Comparison of ENCODE assay signal across 11 mouse cellular contexts in the genomic region with DNA sequence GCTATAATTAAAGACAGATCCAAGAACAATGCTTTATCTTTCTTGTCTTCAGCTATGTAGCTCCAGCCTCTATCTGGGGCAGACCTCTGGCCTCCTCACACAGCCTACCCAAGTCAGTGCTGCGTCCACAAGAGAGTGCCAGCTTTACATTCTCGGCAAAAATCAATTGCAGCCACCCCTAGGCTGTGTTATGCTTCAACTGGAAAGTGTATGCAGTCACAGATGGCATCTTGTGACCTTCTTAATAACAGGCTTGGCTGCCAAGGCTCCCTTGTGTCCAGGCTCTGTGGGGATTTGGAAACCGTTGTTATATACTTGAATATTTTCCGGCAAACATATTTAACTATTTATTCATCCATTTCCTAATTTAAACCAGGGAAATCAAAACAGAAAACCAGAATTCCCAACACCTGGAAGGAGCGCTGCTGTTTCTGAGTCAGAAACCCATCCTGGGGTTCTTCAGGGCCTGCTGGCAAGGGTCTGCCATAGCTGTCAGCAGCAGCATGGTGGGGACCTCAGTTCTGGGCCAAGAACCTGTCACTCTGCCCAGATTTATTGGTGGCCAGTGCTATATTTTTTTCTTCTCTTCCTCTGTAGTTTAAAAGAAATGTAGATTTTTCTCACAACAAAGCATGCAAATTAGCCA. TPM values are rescaled to one million over a fixed set of nuclear protein-coding genes. Genes with fewer than 3 reads are reported as not detected.
DNase-seq lines count a peak whose midpoint lies in the region; ATAC-seq and TF ChIP-seq lines count a peak whose summit lies in the region.
"Had no signal": no experiment of that assay in that cellular context is flagged by ENCODE, and none has a peak within 500 bp of the region (broad histone marks: within the 10 kb centered on the region; RNA-seq: fewer than 3 reads in every experiment).

No protein-coding gene starts in this region.

- no peak overlapping the region for H3K4me3 ChIP-seq in hindbrain, embryonic 16.5 days (ENCODE audit: low read length)
- H3K4me3 ChIP-seq in hindbrain, embryonic 12.5 days, result no peak overlapping the region
- no peak overlapping the region for H3K4me3 ChIP-seq in forebrain, postnatal 0 days (ENCODE audit: low read depth, low read length)

- no peaks in the 10 kb centered on the region for H3K4me1 ChIP-seq in hindbrain, embryonic 16.5 days (ENCODE audit: control insufficient read depth, insufficient read depth, low read depth, low read length)
- H3K4me1 ChIP-seq in hindbrain, embryonic 12.5 days, result peaks cover 6% of the 10 kb centered on the region; the same call in 1 of the 2 replicates
- no peaks in the 10 kb centered on the region for H3K4me1 ChIP-seq in forebrain, postnatal 0 days (ENCODE audit: insufficient read depth)

- WGBS in hindbrain, embryonic 16.5 days, result 43% methylated on average over 5 of the region's 5 CpGs
- 59% methylated on average over 5 of the region's 5 CpGs for WGBS in hindbrain, embryonic 12.5 days
- 54% methylated on average over 5 of the region's 5 CpGs for WGBS in forebrain, postnatal 0 days

- peak; percentile 90 for DNase-seq in brain, adult 2 months (ENCODE audit: low read depth, low spot score)
- DNase-seq in cerebellum, adult 8-10 months, result peak; percentile 59
- no peak for DNase-seq in forebrain, postnatal 0 days
- no peak for DNase-seq in kidney, postnatal 14 days
- DNase-seq: thymus, postnatal 25 days had no signal

- no peak overlapping the region for H3K4me2 ChIP-seq in hindbrain, embryonic 16.5 days (ENCODE audit: low read length)
- no peak overlapping the region for H3K4me2 ChIP-seq in hindbrain, embryonic 12.5 days (replicated peaks)
- H3K4me2 ChIP-seq in forebrain, postnatal 0 days (ENCODE audit: low read depth), result no peak overlapping the region

- no peak overlapping the region for H3K27ac ChIP-seq in hindbrain, embryonic 16.5 days (ENCODE audit: low read depth, low read length)
- no peak overlapping the region for H3K27ac ChIP-seq in hindbrain, embryonic 12.5 days
- H3K27ac ChIP-seq in forebrain, postnatal 0 days (ENCODE audit: low read depth, low read length), result no peak overlapping the region

- H3K27me3 ChIP-seq in hindbrain, embryonic 16.5 days (replicated peaks; ENCODE audit: control insufficient read depth, insufficient read depth, low read length), result no peaks in the 10 kb centered on the region
- H3K27me3 ChIP-seq in hindbrain, embryonic 12.5 days, result no peaks in the 10 kb centered on the region
- H3K27me3 ChIP-seq in forebrain, postnatal 0 days (ENCODE audit: insufficient read depth, low read length), result no peaks in the 10 kb centered on the region

- no peak overlapping the region for H3K9ac ChIP-seq in hindbrain, embryonic 16.5 days (ENCODE audit: low read depth, low read length)
- no peak overlapping the region for H3K9ac ChIP-seq in hindbrain, embryonic 12.5 days
- no peak overlapping the region for H3K9ac ChIP-seq in forebrain, postnatal 0 days

- peak; percentile 85; the same call in 1 of the 2 replicates for ATAC-seq in hindbrain, embryonic 16.5 days
- no peak for ATAC-seq in hindbrain, embryonic 12.5 days (ENCODE audit: low FRiP score)
- peak; percentile 27; the same call in 1 of the 2 replicates for ATAC-seq in forebrain, postnatal 0 days
- ATAC-seq in megakaryocyte, adult 5-6 weeks (ENCODE audit: poor library complexity, severe bottlenecking), result no peak

- H3K9me3 ChIP-seq in hindbrain, embryonic 16.5 days (ENCODE audit: control insufficient read depth, low read length), result peaks cover 4% of the 10 kb centered on the region
- 0 out of 2 replicates have a peak, but pooled peaks cover 10% of the 10 kb centered on the region for H3K9me3 ChIP-seq in hindbrain, embryonic 12.5 days (replicated peaks)
- H3K9me3 ChIP-seq in forebrain, postnatal 0 days (ENCODE audit: low read length), result 0 out of 2 replicates have a peak, but pooled peaks cover 4% of the 10 kb centered on the region

- H3K36me3 ChIP-seq in hindbrain, embryonic 16.5 days (ENCODE audit: control insufficient read depth, insufficient read depth, low read length), result no peaks in the 10 kb centered on the region
- no peaks in the 10 kb centered on the region for H3K36me3 ChIP-seq in hindbrain, embryonic 12.5 days
- no peaks in the 10 kb centered on the region for H3K36me3 ChIP-seq in forebrain, postnatal 0 days (ENCODE audit: insufficient read depth)

- no peak for TF ChIP-seq CTCF in forebrain, postnatal 0 days (IDR thresholded peaks at IDR 0.05; ENCODE audit: low read depth)

RNA-seq across cellular contexts. Expression of a gene that starts 26.1 kb away (rescaled TPM):
- not detected in 2 replicates for polyA plus RNA-seq in hindbrain, embryonic 16.5 days (2015; fragmentation: Nextera tagmentation; extraction: Ambion mirVana)
- polyA plus RNA-seq in hindbrain, embryonic 12.5 days (2016; fragmentation: Nextera tagmentation; extraction: Ambion mirVana), result not detected in 2 replicates
- total RNA-seq in forebrain, postnatal 0 days (2014; rRNA removed), result not detected in 2 replicates
- polyA plus RNA-seq in forebrain, postnatal 0 days (2015; fragmentation: Nextera tagmentation; extraction: Ambion mirVana), result not detected in 2 replicates
- total RNA-seq in megakaryocyte, adult 5-6 weeks (2015), result not detected in 2 replicates
- total RNA-seq in megakaryocyte, adult 5-6 weeks (2017), result not detected in 2 replicates
- total RNA-seq: heart, postnatal 10 days; layer of hippocampus, adult 18-20 months had no signal
- polyA plus RNA-seq: liver, embryonic 16.5 days had no signal

Comparison
In these comparisons a context has a peak if more than half of its experiments do, and no peak if none do; other contexts are left out.
1. ATAC-seq: peak in hindbrain, embryonic 16.5 days (single experiment) and forebrain, postnatal 0 days (single experiment); none in hindbrain, embryonic 12.5 days (single experiment) and megakaryocyte, adult 5-6 weeks (single experiment).
2. DNase-seq: peak in brain, adult 2 months (single experiment) and cerebellum, adult 8-10 months (single experiment); none in forebrain, postnatal 0 days (single experiment) and kidney, postnatal 14 days (single experiment).